Mouse (Mus musculus): ENCODE data around the gene Adtrp. TPM values are rescaled to one million over a fixed set of nuclear protein-coding genes. Genes with fewer than 3 reads are reported as not detected.

Gene Adtrp
- polyA plus RNA-seq (2014; fragmentation: Nextera tagmentation; extraction: Ambion mirVana): 0.26 and 1.0 TPM in 2 replicates

GRCm38 (mm10) chr13:41847516-41848126, at the start of gene Adtrp:
Gene Adtrp, minus strand, starts transcription at chr13:41847684.
- DNase-seq (ENCODE audit: low spot score): no peak
- 69% methylated on average over 11 of the region's 11 CpGs for WGBS
- no peak within 1 kb of the TSS for H3K4me2 ChIP-seq (ENCODE audit: low read length)

GRCm38 (mm10) chr13:41892016-41892415, 44.5 kb upstream of the Adtrp start:
- H3K9me3 ChIP-seq (ENCODE audit: control insufficient read depth, low read length): no peaks in the 10 kb centered on the region
- no peaks in the 10 kb centered on the region for H3K36me3 ChIP-seq (ENCODE audit: control insufficient read depth, insufficient read depth, low read length)
- H3K27ac ChIP-seq (ENCODE audit: low read depth): no peak overlapping the region
- ATAC-seq (replicated peaks; ENCODE audit: low FRiP score, low TSS enrichment, low read depth) (no peak), DNase-seq (ENCODE audit: low spot score) (no peak)
- no peak overlapping the region for H3K9ac ChIP-seq (ENCODE audit: low read length)
- no peaks in the 10 kb centered on the region for H3K27me3 ChIP-seq (replicated peaks; ENCODE audit: control insufficient read depth, insufficient read depth, low read length)
- WGBS: 95% methylated on average over 12 of the region's 12 CpGs
- no peaks in the 10 kb centered on the region for H3K4me1 ChIP-seq (replicated peaks; ENCODE audit: control insufficient read depth, insufficient read depth, low read length)
- no peak overlapping the region for H3K4me2 ChIP-seq (ENCODE audit: low read length)
- H3K4me3 ChIP-seq (ENCODE audit: low read depth, low read length): no peak overlapping the region

More at GRCm38 (mm10) chr13:41847516-41848126, at the start of gene Adtrp:
- Histone ChIP-seq H3K4me1 (replicated peaks; ENCODE audit: control insufficient read depth, insufficient read depth, low read length) (no peaks in the 10 kb centered on the region), H3K27me3 (replicated peaks; ENCODE audit: control insufficient read depth, insufficient read depth, low read length) (no peaks in the 10 kb centered on the region), H3K9me3 (ENCODE audit: control insufficient read depth, low read length) (no peaks in the 10 kb centered on the region), H3K27ac (ENCODE audit: low read depth) (no peak within 1 kb of the TSS), H3K4me3 (ENCODE audit: low read depth, low read length) (no peak within 1 kb of the TSS), H3K9ac (ENCODE audit: low read length) (no peak within 1 kb of the TSS), H3K36me3 (ENCODE audit: control insufficient read depth, insufficient read depth, low read length) (no peaks in the 10 kb centered on the region)
- no peak for ATAC-seq (replicated peaks; ENCODE audit: low FRiP score, low TSS enrichment, low read depth)

- Histone ChIP-seq H3K4me2 (ENCODE audit: low read length) (no peak overlapping the region), H3K4me3 (ENCODE audit: low read depth, low read length) (no peak overlapping the region), H3K27ac (ENCODE audit: low read depth) (no peak overlapping the region), H3K9me3 (ENCODE audit: control insufficient read depth, low read length) (no peaks in the 10 kb centered on the region), H3K36me3 (ENCODE audit: control insufficient read depth, insufficient read depth, low read length) (no peaks in the 10 kb centered on the region), H3K4me1 (replicated peaks; ENCODE audit: control insufficient read depth, insufficient read depth, low read length) (no peaks in the 10 kb centered on the region), H3K9ac (ENCODE audit: low read length) (no peak overlapping the region), H3K27me3 (replicated peaks; ENCODE audit: control insufficient read depth, insufficient read depth, low read length) (no peaks in the 10 kb centered on the region)
- 90% methylated on average over 4 of the region's 4 CpGs for WGBS
- ATAC-seq (replicated peaks; ENCODE audit: low FRiP score, low TSS enrichment, low read depth) (no peak), DNase-seq (ENCODE audit: low spot score) (no peak)
Observed at GRCm38 (mm10) chr13:41890618-41891017, 43.1 kb upstream of the Adtrp start.

GRCm38 (mm10) chr13:41890111-41890600, 42.7 kb upstream of the Adtrp start:
- ATAC-seq (replicated peaks; ENCODE audit: low FRiP score, low TSS enrichment, low read depth): no peak
- H3K36me3 ChIP-seq (ENCODE audit: control insufficient read depth, insufficient read depth, low read length): no peaks in the 10 kb centered on the region
- WGBS: 95% methylated on average over 2 of the region's 2 CpGs

GRCm38 (mm10) chr13:41888644-41889043, 41.2 kb upstream of the Adtrp start:
- Histone ChIP-seq H3K9me3 (ENCODE audit: control insufficient read depth, low read length) (no peaks in the 10 kb centered on the region), H3K4me3 (ENCODE audit: low read depth, low read length) (no peak overlapping the region), H3K27me3 (replicated peaks; ENCODE audit: control insufficient read depth, insufficient read depth, low read length) (no peaks in the 10 kb centered on the region), H3K4me2 (ENCODE audit: low read length) (no peak overlapping the region), H3K36me3 (ENCODE audit: control insufficient read depth, insufficient read depth, low read length) (no peaks in the 10 kb centered on the region), H3K27ac (ENCODE audit: low read depth) (no peak overlapping the region), H3K4me1 (replicated peaks; ENCODE audit: control insufficient read depth, insufficient read depth, low read length) (no peaks in the 10 kb centered on the region), H3K9ac (ENCODE audit: low read length) (no peak overlapping the region)
- ATAC-seq (replicated peaks; ENCODE audit: low FRiP score, low TSS enrichment, low read depth) (no peak), DNase-seq (ENCODE audit: low spot score) (no peak)
- WGBS: 86% methylated on average over 2 of the region's 2 CpGs

More at GRCm38 (mm10) chr13:41890111-41890600, 42.7 kb upstream of the Adtrp start:
- no peaks in the 10 kb centered on the region for H3K27me3 ChIP-seq (replicated peaks; ENCODE audit: control insufficient read depth, insufficient read depth, low read length)
- no peak overlapping the region for H3K27ac ChIP-seq (ENCODE audit: low read depth)
- H3K9ac ChIP-seq (ENCODE audit: low read length): no peak overlapping the region
- no peaks in the 10 kb centered on the region for H3K9me3 ChIP-seq (ENCODE audit: control insufficient read depth, low read length)
- no peaks in the 10 kb centered on the region for H3K4me1 ChIP-seq (replicated peaks; ENCODE audit: control insufficient read depth, insufficient read depth, low read length)
- DNase-seq (ENCODE audit: low spot score): no peak
- no peak overlapping the region for H3K4me3 ChIP-seq (ENCODE audit: low read depth, low read length)
- no peak overlapping the region for H3K4me2 ChIP-seq (ENCODE audit: low read length)

- Histone ChIP-seq H3K9ac (ENCODE audit: low read length) (no peak overlapping the region), H3K36me3 (ENCODE audit: control insufficient read depth, insufficient read depth, low read length) (no peaks in the 10 kb centered on the region), H3K27ac (ENCODE audit: low read depth) (no peak overlapping the region), H3K4me1 (replicated peaks; ENCODE audit: control insufficient read depth, insufficient read depth, low read length) (no peaks in the 10 kb centered on the region), H3K4me3 (ENCODE audit: low read depth, low read length) (no peak overlapping the region), H3K9me3 (ENCODE audit: control insufficient read depth, low read length) (no peaks in the 10 kb centered on the region), H3K27me3 (replicated peaks; ENCODE audit: control insufficient read depth, insufficient read depth, low read length) (no peaks in the 10 kb centered on the region), H3K4me2 (ENCODE audit: low read length) (no peak overlapping the region)
- DNase-seq (ENCODE audit: low spot score): no peak
- WGBS: 87% methylated on average over 4 of the region's 4 CpGs
- no peak for ATAC-seq (replicated peaks; ENCODE audit: low FRiP score, low TSS enrichment, low read depth)
Observed at GRCm38 (mm10) chr13:41886120-41886519, 38.6 kb upstream of the Adtrp start.

GRCm38 (mm10) chr13:41883665-41884291, 36.3 kb upstream of the Adtrp start:
- no peaks in the 10 kb centered on the region for H3K9me3 ChIP-seq (ENCODE audit: control insufficient read depth, low read length)
- ATAC-seq (replicated peaks; ENCODE audit: low FRiP score, low TSS enrichment, low read depth) (no peak), DNase-seq (ENCODE audit: low spot score) (no peak)
- no peaks in the 10 kb centered on the region for H3K4me1 ChIP-seq (replicated peaks; ENCODE audit: control insufficient read depth, insufficient read depth, low read length)
- no peak overlapping the region for H3K4me3 ChIP-seq (ENCODE audit: low read depth, low read length)
- no peak overlapping the region for H3K9ac ChIP-seq (ENCODE audit: low read length)
- no peaks in the 10 kb centered on the region for H3K27me3 ChIP-seq (replicated peaks; ENCODE audit: control insufficient read depth, insufficient read depth, low read length)
- H3K36me3 ChIP-seq (ENCODE audit: control insufficient read depth, insufficient read depth, low read length): no peaks in the 10 kb centered on the region
- no peak overlapping the region for H3K4me2 ChIP-seq (ENCODE audit: low read length)
- WGBS: 56% methylated on average over 4 of the region's 4 CpGs
- H3K27ac ChIP-seq (ENCODE audit: low read depth): no peak overlapping the region

- ATAC-seq (replicated peaks; ENCODE audit: low FRiP score, low TSS enrichment, low read depth) (no peak), DNase-seq (ENCODE audit: low spot score) (no peak)
Observed at GRCm38 (mm10) chr13:41881201-41881600, 33.7 kb upstream of the Adtrp start.

GRCm38 (mm10) chr13:41880525-41880924, 33.0 kb upstream of the Adtrp start:
- ATAC-seq (replicated peaks; ENCODE audit: low FRiP score, low TSS enrichment, low read depth) (no peak), DNase-seq (ENCODE audit: low spot score) (no peak)
- no peak overlapping the region for H3K4me3 ChIP-seq (ENCODE audit: low read depth, low read length)
- no peak overlapping the region for H3K4me2 ChIP-seq (ENCODE audit: low read length)
- no peaks in the 10 kb centered on the region for H3K36me3 ChIP-seq (ENCODE audit: control insufficient read depth, insufficient read depth, low read length)
- H3K4me1 ChIP-seq (replicated peaks; ENCODE audit: control insufficient read depth, insufficient read depth, low read length): no peaks in the 10 kb centered on the region
- H3K9me3 ChIP-seq (ENCODE audit: control insufficient read depth, low read length): no peaks in the 10 kb centered on the region
- no peaks in the 10 kb centered on the region for H3K27me3 ChIP-seq (replicated peaks; ENCODE audit: control insufficient read depth, insufficient read depth, low read length)
- H3K27ac ChIP-seq (ENCODE audit: low read depth): no peak overlapping the region
- no peak overlapping the region for H3K9ac ChIP-seq (ENCODE audit: low read length)

More at GRCm38 (mm10) chr13:41881201-41881600, 33.7 kb upstream of the Adtrp start:
- 63% methylated on average over 2 of the region's 2 CpGs for WGBS
- H3K9me3 ChIP-seq (ENCODE audit: control insufficient read depth, low read length): no peaks in the 10 kb centered on the region
- no peak overlapping the region for H3K9ac ChIP-seq (ENCODE audit: low read length)
- H3K27me3 ChIP-seq (replicated peaks; ENCODE audit: control insufficient read depth, insufficient read depth, low read length): no peaks in the 10 kb centered on the region
- H3K27ac ChIP-seq (ENCODE audit: low read depth): no peak overlapping the region
- no peak overlapping the region for H3K4me2 ChIP-seq (ENCODE audit: low read length)
- no peaks in the 10 kb centered on the region for H3K36me3 ChIP-seq (ENCODE audit: control insufficient read depth, insufficient read depth, low read length)
- no peaks in the 10 kb centered on the region for H3K4me1 ChIP-seq (replicated peaks; ENCODE audit: control insufficient read depth, insufficient read depth, low read length)
- no peak overlapping the region for H3K4me3 ChIP-seq (ENCODE audit: low read depth, low read length)
